19 mouse cellular contexts compared by ENCODE assay signal in the genomic region with DNA sequence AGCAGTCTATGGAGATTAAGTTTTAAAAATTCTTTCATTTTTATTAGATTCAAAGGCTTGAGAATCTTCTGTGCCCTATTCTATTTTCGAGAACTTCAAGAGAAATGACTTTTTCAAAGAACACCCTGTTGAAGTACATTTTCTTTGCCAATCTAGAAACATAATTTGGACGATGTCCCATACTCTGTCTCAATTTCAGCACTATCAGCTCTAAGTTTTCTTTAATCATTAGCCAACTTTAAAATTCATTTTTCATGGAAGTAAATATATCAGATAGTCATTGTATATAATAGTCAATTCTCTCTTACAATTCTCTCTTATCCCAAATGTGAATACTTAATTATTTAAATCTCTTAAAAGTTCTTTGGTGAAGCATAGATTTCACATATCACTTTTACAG.
DNase-seq lines count a peak whose midpoint lies in the region; ATAC-seq and TF ChIP-seq lines count a peak whose summit lies in the region.
"Had no signal": no experiment of that assay in that cellular context is flagged by ENCODE, and none has a peak within 500 bp of the region (broad histone marks: within the 10 kb centered on the region; RNA-seq: fewer than 3 reads in every experiment).

No protein-coding gene starts in this region.

- no peak for DNase-seq in layer of hippocampus, adult 2 months (ENCODE audit: low spot score in 2 of 2)
- DNase-seq in layer of hippocampus, adult 9-10 months (ENCODE audit: low spot score) = no peak
- no peak for DNase-seq in lung, postnatal 14 days
- DNase-seq in lung, postnatal 0 days (ENCODE audit: low spot score) = peak; percentile 10
- DNase-seq in lung, postnatal 10 days = no peak
- DNase-seq: adrenal gland, adult 8-10 months; B cell, adult 2 months; embryo, embryonic 11 days had no signal

- H3K4me1 ChIP-seq in lung, embryonic 15.5 days = peaks cover 7% of the 10 kb centered on the region
- no peaks in the 10 kb centered on the region for H3K4me1 ChIP-seq in lung, postnatal 0 days (ENCODE audit: insufficient read depth, low read depth, low read length)
- H3K4me1 ChIP-seq: embryonic facial prominence, embryonic 13.5 days; embryonic facial prominence, embryonic 15.5 days; forebrain, embryonic 10.5 days had no signal

- peak; percentile 55; the same call in 1 of the 2 replicates for ATAC-seq in lung, embryonic 15.5 days (ENCODE audit: borderline replicate concordance, extremely low read depth, low FRiP score, low TSS enrichment)
- no peak for ATAC-seq in lung, postnatal 0 days
- ATAC-seq: activated CD4-positive, CD25-positive, alpha-beta regulatory T cell, adult 4 months; CD4-positive, CD25-positive, alpha-beta regulatory T cell, adult 4 months; Patski had no signal

- H3K4me2 ChIP-seq in lung, embryonic 15.5 days = no peak overlapping the region
- H3K4me2 ChIP-seq in lung, postnatal 0 days (replicated peaks; ENCODE audit: low read depth, low read length) = no peak overlapping the region
- H3K4me2 ChIP-seq: embryonic facial prominence, embryonic 13.5 days; embryonic facial prominence, embryonic 15.5 days; forebrain, embryonic 12.5 days had no signal

- peak overlapping the region; percentile 41; the same call in 1 of the 2 replicates for H3K27ac ChIP-seq in layer of hippocampus, adult 2 months
- H3K27ac ChIP-seq in lung, embryonic 15.5 days = no peak overlapping the region
- no peak overlapping the region for H3K27ac ChIP-seq in lung, postnatal 0 days (ENCODE audit: low read length)
- H3K27ac ChIP-seq: embryonic facial prominence, embryonic 13.5 days; embryonic facial prominence, embryonic 15.5 days; forebrain, embryonic 10.5 days; forebrain, embryonic 12.5 days had no signal

- 27% methylated on average over 2 of the region's 2 CpGs for WGBS in lung, embryonic 15.5 days
- 32% methylated on average over 2 of the region's 2 CpGs for WGBS in lung, postnatal 0 days

- no peak overlapping the region for H3K4me3 ChIP-seq in layer of hippocampus, adult 2 months
- H3K4me3 ChIP-seq in lung, embryonic 15.5 days = no peak overlapping the region
- H3K4me3 ChIP-seq in lung, postnatal 0 days (ENCODE audit: low read depth, low read length) = no peak overlapping the region
- H3K4me3 ChIP-seq: embryonic facial prominence, embryonic 13.5 days; embryonic facial prominence, embryonic 15.5 days; erythroblast, embryonic 14.5 days; forebrain, embryonic 10.5 days; forebrain, embryonic 12.5 days had no signal

- no peak overlapping the region for H3K9ac ChIP-seq in lung, embryonic 15.5 days
- no peak overlapping the region for H3K9ac ChIP-seq in lung, postnatal 0 days (replicated peaks; ENCODE audit: low read depth)
- H3K9ac ChIP-seq: embryonic facial prominence, embryonic 13.5 days; embryonic facial prominence, embryonic 15.5 days; forebrain, embryonic 12.5 days had no signal

- no peak for TF ChIP-seq EP300 in lung, postnatal 0 days (IDR thresholded peaks at IDR 0.05)

- H3K9me3 ChIP-seq in lung, embryonic 15.5 days = no peaks in the 10 kb centered on the region
- no peaks in the 10 kb centered on the region for H3K9me3 ChIP-seq in lung, postnatal 0 days (ENCODE audit: low read length)
- H3K9me3 ChIP-seq: embryonic facial prominence, embryonic 13.5 days; embryonic facial prominence, embryonic 15.5 days; forebrain, embryonic 10.5 days; forebrain, embryonic 12.5 days had no signal

- no peaks in the 10 kb centered on the region for H3K27me3 ChIP-seq in lung, embryonic 15.5 days
- H3K27me3 ChIP-seq in lung, postnatal 0 days (replicated peaks; ENCODE audit: insufficient read depth, low read length) = no peaks in the 10 kb centered on the region
- H3K27me3 ChIP-seq: CH12.LX; embryonic facial prominence, embryonic 13.5 days; embryonic facial prominence, embryonic 15.5 days; forebrain, embryonic 12.5 days; Patski had no signal

- TF ChIP-seq CTCF in layer of hippocampus, adult 2 months (conservative IDR thresholded peaks at IDR 0.05) = no peak
- no peak for TF ChIP-seq CTCF in lung, postnatal 0 days (IDR thresholded peaks at IDR 0.05)

- H3K36me3 ChIP-seq in lung, embryonic 15.5 days = no peaks in the 10 kb centered on the region
- no peaks in the 10 kb centered on the region for H3K36me3 ChIP-seq in lung, postnatal 0 days (ENCODE audit: insufficient read depth, low read length)
- H3K36me3 ChIP-seq: embryonic facial prominence, embryonic 13.5 days; embryonic facial prominence, embryonic 15.5 days; forebrain, embryonic 10.5 days; forebrain, embryonic 12.5 days; G1E had no signal
